Mouse (Mus musculus) right cerebral cortex, adult 2 months (tissue): ENCODE measurements around the gene Cyb5d1.

ENCODE experiments used
- DNase-seq, 2 experiments: peaks; one replicate each; pipeline ENCODE4 v3.0.0; 2021 to 2022; ENCODE audit warnings: low spot score in 2 of 2

Cyb5d1 gene

DNA sequence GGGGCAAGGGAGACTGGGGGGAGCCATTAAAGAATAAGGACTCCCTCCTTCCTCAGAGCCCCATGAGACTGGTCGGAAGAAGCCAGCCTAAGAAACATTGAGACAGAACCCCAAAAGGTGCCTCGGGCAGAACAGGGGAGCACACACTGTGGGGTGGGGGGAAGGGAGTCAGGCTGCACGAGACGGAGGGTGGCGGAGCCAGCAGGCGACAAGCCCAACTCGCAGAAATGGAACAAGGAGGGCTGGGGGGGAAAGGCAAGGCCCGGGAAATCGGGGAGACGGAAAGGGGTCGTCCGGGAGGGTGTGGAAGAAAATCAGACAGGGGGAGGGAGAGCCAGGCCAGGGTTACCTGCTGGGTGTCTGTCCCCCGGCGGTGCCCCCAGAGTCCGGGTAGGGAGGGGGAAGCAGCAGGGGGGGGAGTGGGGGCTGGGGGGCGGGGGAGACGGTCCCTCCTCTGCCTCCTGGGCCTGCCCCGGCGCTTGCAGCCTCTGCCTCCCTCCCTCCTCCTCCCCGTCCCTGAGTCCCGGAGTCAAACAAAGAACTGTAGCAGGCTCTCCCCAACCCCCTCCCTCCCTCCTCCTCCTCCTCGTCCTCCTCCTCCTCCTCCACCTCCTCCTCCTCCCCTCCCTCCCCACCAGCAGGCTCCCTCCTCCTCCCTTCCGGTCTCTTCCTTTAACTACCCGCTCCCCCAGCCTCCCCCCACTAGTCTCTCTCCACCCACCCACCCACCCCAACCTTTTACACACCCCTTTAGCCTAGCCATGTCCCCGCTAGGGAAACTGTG is 20.4 kb upstream of the Cyb5d1 start:
- no peak for DNase-seq

DNA sequence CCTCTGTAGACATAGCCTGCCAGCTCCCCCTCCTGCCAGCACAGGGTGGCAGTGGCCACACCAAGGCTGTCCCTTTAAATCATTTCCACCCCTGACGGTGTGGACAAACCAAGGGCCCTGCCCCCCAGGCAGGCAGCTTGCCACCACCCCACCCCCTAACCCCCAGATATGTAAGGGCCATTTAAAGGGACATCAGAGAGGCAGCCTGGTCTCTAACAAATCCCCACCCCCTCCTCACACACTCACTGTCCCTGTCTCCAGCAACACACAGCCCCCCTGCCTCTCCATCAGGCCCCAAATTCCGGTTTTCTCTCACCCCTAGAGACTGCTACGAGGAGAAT is 19.9 kb upstream of the Cyb5d1 start:
- no peak for DNase-seq

DNA sequence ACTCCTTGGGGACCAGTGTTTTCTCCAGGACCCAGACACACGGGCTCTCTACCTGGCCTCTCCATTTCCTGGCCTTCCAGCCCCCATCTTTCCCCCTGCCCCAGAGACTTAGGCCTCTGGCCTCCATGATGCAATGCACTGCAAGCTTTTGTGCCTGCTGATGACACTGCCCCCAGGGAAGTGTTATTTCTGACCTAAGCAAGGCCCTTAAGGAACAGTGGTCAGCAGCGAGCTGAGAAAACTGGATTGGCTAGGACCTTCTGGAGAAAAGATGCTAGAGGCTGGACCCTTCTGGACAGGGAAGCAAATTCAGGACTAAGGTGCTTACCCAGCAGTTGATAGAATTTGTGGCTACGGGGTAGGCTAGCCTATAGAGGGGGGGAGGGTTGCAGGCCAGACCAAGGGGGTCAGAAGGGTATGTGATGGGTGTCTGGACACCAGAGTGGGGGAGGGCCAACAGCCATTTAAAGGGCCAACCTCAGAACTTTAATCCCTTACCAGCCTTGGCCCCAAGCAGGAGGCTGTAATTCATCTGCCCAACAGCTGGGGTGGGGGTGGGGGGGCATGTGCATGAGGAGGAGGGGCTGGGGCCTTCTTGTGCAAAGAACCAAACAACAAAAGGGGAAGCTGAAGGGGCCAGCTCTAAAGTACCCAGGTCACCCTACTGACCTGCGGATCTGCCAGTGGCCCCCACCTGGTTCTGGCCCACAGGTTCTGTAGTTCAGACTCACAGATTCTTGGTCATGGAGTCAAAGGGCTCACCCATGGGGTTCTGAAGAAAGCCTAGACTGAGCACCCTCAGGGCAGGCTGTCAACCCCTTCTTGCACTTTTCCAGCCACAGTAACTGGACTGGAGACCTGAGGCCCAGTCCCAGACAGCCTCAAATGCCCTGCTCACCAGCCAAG is 19.2 kb upstream of the Cyb5d1 start:
- no peak for DNase-seq

DNA sequence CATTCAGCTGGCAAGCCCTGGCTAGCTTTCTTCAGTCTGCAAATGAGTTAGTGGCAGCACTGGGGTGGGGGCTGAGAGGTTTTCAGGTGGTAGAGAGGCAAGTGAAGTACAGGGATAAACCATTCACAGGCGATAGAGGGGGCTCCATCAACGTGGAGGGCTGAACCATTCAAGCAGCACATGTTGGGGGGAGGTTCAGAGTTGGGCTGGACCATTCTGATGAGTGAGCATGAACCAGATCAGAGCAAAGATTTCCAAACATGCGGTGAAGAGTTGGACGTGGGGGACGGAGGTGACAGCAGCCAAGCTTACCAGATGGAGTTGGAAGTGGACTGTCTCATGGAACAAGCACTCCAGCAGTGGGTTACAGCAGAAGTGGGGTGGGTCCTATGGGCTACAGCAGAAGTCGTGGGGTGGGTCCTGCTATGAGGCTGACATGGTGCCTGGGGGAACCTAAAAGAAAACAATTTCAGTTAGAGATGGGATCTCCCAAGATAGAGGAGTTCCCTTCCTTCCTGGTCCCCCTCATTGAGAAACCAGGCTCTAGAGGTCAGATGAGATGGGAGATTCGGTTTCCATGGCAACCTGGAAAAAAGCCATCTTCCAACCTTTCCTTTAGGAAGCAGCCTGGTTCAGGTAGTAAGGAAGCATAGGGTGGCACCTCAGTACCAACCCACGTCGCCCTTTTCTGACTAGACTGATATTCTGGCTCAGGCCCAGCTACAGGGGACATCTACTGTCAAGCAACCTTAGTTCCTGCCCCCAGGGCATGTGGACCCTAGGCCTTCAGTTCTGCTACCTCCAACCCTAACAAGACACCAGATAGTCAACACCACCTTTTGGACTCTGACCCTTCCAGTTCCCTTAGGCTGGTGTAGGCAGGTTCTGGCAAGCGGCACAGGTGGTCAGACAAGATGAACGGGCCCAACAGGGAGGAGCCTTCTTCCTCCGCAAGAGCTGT is 18.1 kb upstream of the Cyb5d1 start, which contains the start of gene Kdm6b:
Kdm6b (minus strand) TSS at position 455 of the 961 bp plus-strand sequence.
- peak in 1 of 2 experiments; percentile 66 for DNase-seq

GRCm38 (mm10) chr11:69412548-69412947 is 17.1 kb upstream of the Cyb5d1 start:
- no peak for DNase-seq

- peak in 1 of 2 experiments; percentile 75 for DNase-seq
Observed at GRCm38 (mm10) chr11:69411538-69412203, 16.2 kb upstream of the Cyb5d1 start.

DNA sequence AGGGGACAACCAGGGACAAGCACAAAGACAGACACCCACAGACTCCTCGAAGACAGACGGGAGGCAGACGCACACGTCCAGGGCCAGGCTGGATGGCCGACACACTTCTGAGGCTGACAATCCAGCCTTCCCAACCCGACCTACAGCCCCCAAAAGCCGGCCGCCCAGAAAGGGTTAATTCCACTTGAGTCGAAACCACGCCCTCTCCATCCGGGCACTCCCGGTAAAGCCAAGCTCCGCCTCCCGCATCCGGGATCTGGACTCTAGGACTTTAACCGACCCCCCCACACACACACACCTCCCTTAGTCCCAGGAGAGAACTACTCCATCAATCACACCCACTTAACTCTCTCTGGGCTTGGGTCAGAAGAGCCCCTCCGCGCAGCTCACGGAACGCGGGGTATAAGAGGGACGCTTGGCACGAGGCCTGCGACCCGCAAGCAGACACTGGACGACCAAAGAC is 15.7 kb upstream of the Cyb5d1 start:
- DNase-seq: peak; percentile 93 to 97

GRCm38 (mm10) chr11:69410310-69411072 is 15.1 kb upstream of the Cyb5d1 start:
- peak; percentile 76 to 78 for DNase-seq

GRCm38 (mm10) chr11:69410045-69410309 is 14.5 kb upstream of the Cyb5d1 start:
- DNase-seq: no peak

DNA sequence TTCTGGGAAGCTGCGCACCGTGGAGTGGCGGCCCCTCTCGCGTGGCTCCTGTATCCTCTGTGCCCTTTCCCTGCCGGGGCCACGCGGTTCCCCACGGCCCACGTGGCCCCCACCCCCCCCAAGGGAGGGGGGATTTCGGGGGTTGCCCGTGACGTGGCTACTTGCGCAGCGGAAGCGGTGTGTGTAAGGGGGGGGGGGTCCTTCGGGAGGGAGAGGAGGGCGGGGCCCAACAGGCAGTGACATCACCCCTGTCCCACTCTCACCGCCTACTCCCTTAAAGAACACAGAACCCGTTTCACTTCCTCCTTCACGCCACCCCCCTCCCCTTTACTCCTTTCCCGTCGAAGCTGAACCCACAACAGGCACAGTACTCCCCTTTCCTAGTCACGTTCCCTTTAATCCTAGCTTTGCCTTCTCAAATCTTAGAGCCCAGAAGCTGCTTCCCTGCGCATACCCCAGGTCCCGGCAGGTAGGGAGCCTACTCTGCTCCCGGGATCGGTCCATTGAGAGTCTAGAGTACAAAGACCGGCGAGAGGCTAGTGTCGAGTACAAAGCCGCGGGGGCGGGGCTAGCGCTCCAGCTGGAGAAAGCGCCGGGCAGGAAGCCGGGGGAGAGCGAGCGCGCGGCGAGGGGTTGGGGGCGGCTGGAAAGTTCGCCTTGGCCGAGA is 14.1 kb upstream of the Cyb5d1 start:
- peak; percentile 82 to 87 for DNase-seq

- peak; percentile 84 for DNase-seq
Observed at GRCm38 (mm10) chr11:69408541-69409377, 13.3 kb upstream of the Cyb5d1 start.

DNA sequence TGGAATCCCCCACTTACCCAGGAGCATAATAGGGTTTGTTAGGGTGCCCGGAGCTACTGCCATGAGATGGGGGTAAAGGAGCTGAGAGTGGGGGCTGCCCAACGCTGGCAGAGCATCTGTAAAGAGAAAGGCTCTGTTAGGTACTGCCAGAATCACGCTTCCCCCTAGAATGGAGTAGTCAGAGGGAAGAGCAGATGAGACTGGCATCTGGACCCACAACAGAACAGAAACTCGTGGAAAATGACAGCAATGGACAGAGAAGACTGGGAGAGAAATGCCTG is 12.2 kb upstream of the Cyb5d1 start:
- no peak for DNase-seq

- no peak for DNase-seq
Observed at GRCm38 (mm10) chr11:69406867-69407723, 11.7 kb upstream of the Cyb5d1 start.

GRCm38 (mm10) chr11:69406282-69406681 is 10.9 kb upstream of the Cyb5d1 start:
- DNase-seq: no peak

DNA sequence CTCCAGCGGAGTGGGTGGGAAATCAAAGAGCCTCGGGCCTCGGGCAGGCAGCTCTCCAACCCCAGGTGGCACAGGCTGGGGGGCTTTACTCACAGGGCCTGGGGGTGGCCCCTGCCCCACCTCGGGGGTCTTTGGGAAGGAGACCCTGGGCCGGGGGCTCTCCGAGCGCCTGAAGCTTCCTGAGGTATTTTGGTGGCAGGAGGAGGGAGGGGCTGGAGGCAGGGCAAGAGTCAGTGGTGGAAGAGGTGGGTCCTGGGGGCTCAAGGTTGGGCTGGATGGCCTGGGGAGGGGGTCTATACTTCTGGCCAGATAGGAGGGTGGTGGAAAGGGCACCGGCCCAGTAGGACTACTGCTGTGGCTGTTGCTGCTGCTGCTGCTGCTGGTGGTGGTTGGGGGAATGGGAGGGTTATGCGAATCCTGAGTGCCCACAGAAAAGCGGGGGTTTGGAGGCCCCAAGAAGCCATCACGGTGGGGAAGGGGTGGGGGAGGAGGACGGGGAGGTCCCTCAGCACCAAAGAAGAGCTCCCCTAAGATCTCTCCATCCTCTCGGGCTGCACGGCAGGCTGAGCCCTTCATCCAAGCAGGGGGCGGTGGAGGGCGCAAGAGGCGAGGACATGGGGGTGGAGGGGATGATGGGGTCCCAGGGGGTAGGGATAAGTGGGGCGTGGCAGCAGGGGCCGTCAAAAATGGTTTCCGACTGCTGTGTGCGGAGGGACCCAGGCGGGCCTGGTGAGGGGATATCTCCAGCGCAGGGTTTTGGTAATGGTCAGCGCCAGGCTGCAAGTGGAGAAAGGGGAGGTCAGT is 10.2 kb upstream of the Cyb5d1 start:
- DNase-seq: no peak

DNA sequence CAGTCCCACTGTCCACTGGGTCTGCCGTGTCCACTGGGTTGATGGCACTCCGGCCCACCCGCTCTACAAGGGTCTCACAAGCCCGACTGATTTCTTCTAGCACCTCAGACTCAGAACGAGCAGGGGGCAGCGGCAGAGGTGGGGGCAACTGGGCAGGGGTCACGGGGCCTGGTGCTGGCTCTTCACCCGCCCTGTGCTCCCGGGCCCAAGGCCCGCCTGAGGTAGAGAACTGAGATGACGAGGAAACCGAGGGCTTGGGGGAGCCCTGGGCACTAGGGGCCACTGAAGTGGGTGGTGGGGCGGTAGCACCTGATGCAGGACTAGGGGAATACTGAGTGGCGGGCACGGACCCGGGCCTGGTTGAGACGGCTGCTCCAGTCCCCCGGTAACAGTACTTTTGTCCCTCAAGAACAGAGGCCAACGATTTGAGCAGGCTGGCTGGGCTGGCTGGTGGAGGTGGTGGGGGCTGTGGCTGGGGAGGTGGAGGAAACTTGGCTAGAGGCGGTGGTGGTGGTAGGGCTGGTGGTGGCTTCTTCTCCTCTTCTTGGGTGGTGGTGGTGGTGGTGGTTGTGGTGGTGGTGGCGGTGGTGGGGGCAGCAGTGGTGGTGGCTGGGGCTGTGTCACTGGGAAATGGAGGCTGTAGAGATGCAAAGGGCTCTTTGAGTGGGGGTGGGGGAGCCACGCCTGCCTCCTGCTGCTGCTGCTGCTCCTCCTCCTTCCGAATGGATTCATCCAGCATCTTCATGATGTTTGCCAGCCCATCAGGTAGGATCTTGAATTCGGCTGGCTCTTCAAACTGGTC is 9.4 kb upstream of the Cyb5d1 start:
- no peak for DNase-seq
